Mouse (Mus musculus) adrenal gland, postnatal 10 days (tissue): ENCODE data around the gene Catsperz. TPM values are rescaled to one million over a fixed set of nuclear protein-coding genes. Genes with fewer than 3 reads are reported as not detected.

Experiments
- DNase-seq: peaks from one replicate; pipeline ENCODE4 v3.0.0; 2021; ENCODE audit warnings: mixed read lengths
- long read RNA-seq, 2 experiments: library from polyadenylated mRNA; stranded (forward); transcript quantifications; one replicate each; pipeline ENCODE4 v2.0.0; 2021
- total RNA-seq, 2 experiments: library from RNA; stranded (reverse); gene quantifications; 2 replicates each; pipeline ENCODE4 v1.2.3; 2021

The Catsperz gene
- 1 to 10 TPM; 1.2 to 1.7 TPM for total RNA-seq
- long read RNA-seq, experiment 1, partial matches to known transcripts: 0 of 1 reads
- long read RNA-seq, experiment 1, other reads (novel, unspliced or antisense): 0 of 1 reads
- long read RNA-seq, experiment 2: 0 reads

DNA sequence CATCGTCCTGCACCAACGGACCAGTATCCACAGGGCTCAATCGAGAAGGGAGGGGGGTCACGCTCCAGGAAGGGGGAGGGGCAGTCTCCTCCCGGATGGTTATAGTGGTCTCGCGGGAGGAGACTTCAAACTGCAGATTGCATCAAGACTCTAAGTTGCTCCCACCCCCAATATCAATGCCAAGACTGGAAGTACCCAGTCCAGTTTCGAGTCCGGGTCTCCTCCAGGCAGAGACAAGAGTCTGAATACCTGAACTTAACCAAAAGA is at the start of gene Catsperz:
Gene Catsperz (minus strand): TSS at position 74 of the 267 bp plus-strand sequence.
- no peak for DNase-seq

DNA sequence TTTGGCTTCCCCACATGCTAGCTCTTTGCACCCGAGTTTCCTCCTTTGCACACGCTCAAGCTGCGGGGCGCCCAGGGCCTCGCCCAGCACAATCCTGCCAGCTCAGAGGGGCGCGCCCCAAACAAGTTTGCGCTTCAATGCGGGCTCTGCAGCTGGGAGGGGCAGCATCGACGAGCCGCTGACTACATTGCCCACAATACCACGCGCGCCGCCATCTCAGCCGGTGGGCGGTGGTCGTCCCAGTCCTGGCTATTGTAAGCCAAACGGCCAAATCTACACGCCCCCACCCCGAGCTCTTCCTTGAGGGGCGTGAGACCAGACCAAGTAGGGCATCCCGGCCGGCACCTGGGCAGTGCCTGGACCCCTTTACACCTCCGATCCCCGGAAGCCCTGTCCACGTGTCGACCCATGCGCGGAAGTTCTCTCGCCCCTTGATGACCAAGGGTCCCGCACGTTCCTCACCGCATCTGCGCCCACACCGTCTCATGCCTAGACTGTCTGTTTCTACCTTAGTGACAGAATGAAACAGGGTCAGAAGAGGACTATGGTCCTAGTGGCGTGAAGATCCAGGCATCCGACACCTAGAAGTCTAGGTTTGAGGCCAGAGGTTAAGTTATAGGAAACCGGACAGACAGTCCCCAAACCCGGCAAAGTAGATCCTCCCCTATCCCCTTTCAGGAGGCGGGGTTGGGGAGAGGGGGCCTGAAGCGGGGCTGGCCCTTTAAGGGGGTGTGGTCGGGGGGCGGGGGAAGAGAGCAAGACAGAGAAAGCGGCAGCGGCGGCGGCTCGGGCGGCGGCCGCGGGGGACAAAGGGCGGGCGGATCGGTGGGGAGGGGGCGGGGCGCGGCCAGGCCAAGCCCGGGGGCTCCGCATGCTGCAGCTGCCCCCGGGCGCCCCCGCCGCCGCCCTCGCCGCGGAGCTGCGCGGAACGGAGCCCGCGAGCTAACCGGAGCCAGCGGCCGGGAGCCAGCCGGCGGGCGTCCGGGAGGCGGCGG is 49.3 kb upstream of the Catsperz start, which contains the start of gene Ppp1r14b:
Gene Ppp1r14b (plus strand): TSS at position 758 of the 995 bp plus-strand sequence.
- peak; percentile 91 for DNase-seq

DNA sequence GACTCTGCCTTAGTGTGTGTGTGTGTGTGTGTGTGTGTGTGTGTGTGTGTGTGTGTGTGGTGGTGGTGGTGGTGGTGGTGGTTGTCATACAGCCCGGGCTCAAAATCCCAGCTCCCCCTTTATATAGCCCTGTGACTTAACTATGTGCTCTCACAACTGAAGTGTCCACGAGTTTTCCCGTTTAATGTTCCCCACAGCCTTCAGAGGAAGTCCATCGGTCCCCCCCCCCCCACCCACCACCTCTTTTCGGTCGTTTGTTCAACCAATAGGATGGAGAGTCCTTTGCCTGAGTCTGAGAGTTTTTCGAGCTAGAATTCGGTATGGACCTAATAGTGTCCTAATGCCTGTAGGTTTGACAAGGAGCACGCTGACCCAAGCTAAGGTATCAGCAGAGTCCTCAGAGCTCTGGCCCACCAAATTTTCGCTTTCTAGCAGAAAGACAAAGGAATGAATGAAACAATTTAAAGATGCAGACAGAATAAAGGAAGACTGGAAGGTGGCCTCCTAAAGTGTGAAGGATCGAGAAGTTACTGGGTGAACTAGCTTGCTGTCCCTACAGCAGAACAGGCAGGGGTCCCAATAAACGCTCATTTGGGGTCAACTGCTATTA is 48.5 kb upstream of the Catsperz start:
- DNase-seq: no peak

DNA sequence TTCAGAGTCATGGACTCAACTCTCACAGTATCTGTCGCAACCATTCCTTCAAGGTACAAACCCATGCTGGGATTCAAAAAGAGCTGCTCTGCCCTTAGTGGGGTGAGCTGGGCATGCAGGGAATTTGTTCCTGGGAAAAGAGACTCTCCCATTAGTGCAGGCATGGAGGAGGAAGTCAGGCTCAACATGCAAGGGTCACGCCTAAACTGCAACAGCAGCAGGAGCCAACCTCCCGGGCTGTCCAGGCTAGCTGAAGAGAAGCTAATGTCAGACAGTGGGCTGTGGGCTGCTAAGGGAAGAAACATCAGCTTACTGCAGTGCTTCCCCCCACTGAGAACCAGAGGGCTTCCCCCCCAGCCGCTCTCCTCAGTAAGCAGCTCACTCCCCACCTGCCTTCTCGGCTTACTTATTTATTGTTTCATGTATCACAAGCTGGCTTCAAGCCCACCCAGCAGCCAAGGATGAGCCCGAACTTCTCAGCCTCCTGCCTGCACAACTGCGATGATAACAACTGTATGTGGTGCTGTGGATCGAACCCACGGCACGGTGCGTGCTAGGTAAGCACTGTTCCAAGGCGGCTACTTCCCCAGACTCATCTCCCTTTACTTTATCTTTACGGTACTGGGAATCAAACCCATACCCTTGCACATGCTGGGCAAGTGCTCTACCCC is 47.2 kb upstream of the Catsperz start:
- no peak for DNase-seq

DNA sequence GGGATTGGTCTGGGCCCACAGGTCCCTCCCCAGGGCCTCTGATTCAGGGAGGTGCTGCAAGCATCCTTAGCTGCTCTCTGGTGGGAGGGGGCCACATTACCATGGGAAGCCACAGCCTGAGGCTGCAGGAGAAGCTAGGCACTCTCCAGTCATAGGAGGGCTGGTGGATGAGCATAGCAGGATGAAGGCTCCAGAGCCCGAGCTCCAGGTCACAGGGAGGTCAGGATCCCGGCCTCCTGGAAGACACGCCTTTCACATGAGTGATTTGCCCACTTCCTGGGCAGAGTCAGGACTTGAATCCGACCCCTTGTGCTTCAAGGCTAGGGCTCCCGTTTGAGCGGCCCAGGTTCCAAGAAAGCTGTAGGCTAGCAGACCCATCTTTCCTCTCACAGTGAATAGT is 46.5 kb upstream of the Catsperz start:
- DNase-seq: no peak

DNA sequence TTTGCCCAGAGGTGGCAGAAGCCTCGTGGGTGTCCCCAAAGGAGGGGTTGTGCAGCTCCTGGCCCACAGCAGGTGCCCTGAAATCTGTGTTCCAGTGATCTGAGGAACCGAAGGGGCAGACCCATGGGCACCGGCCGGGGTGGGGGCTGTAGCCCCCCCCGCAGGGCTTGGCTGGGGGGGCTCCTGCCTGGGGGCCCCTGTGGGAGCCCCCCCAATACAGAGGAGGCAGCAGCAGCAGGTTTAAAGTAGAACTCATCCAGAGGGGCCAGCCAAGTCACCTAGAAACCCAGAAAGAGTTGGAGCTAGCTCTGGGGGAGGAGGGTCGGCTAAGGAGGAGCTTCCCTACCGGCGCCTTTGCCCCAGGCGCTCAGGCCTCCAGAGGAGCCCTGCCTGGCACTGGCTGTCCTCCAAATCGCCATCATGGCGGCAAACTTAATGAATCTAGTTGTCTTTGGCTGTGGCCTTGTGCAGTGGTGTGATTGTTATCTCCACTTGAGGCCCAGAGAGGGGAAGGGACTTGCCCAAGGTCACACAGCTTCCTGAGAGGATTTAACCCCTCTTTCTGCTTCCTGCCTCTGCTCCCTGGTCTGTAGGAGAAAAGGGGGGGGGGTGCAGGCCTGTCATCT is 45.4 kb upstream of the Catsperz start:
- DNase-seq: peak; percentile 74

DNA sequence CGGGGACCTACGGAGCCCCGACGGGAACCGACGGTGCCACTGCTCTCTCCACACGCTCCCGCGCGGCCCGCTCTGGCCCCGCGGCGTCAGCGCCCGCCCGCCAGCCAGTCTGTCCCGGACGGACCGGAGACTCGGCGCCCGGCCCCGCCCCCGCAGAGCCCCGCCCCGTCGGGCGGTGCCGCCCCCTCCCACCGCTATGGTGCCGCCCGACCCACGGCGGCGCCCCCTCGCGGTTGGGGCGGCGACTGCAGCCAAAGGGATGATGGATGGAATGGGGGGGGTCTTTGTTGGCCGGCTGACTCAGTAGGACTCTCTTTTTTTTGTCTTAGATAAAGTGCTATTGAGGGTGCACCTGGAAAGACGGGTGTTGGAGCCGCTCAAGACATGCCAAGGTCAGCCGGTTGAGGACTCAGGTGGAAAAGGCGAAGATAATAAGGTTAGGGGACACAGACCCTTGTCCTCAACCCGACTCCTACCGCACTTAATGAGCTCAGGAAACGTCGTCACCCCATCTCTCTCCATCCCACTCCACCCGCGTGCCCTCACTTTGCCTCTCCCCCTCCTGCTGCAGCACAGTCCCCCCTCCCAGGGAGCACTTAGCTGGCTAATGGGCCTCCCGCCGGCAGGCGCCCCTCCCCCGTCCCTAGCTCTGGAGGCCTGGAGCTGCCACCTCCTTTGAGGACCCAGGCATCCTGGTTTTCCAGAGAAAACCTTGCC is 44.6 kb upstream of the Catsperz start:
- peak; percentile 93 for DNase-seq

DNA sequence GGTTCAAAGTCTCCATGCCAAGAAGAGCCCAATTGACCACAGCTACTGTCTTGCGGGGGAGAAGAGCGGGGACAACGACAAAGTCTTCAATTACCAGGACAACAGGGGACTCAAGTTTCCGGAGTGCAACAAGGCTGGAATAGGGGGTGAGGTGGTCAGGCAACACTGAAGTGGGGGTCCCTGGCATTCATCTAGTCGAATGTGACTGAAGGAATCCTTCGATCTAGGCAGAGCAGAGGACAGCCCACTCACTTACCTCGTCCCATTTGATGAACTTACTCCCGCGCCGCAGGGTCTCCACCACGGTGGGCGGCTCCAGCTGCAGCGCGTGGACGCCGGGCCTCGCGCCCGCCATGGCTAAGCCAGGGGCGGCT is 44.1 kb upstream of the Catsperz start:
- DNase-seq: no peak

DNA sequence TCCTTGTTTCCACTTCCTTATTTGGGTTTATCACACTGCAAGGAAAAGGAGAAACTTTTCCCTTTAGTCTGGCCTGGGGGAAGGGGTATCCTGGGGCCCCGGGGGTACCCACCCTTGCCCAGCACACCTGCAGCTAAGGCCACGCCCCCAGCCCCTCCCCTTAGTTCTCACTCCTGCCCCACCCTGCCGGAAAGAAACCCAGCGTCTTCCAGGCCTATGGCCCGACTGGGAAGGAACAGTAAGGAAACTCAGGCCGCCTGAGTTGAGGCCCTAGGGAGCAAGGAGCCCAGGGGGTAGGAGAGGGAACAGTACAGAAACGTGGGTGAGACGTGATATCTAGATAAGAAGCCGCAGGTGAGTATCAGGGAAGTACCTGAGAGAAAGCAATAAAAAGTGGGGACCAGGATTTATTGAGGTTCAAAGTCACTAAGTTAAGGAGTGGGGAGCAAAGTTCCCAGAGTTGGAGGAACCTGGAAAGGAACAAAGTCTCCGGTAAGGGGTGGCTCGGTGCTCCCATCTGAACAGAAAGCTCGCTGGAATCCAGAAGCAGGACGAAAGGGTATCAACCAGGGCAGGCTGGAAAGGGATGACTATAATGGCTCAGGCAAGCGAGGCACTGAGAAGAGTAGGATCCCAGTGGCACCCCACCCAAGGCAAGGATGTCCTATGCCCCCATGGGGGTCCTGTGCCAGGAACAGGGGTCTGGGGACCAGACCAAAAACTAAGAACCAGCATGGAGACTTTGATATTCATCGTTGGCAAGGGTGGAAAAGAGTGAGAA is 43.5 kb upstream of the Catsperz start:
- DNase-seq: peak; percentile 60

DNA sequence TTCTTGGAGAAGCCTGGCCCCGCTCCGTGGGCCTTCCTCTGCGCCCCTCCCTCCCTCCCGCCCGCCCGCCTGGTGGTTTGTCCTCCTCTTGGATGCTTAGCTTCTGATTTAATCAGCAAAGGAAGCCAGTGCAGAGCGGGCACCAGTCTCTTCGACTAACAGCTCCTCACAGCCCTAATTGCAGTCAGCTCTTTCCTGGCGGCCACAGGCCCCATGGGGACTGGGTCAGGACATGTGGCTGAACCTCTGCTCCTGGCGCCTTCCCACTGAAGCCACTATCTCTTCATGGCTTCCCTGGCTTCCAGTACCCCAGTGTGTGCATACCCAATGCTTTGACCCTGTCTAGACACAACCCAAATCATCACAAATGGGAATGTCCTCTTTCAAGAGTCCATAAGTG is 31.3 kb upstream of the Catsperz start:
- DNase-seq: peak; percentile 50

DNA sequence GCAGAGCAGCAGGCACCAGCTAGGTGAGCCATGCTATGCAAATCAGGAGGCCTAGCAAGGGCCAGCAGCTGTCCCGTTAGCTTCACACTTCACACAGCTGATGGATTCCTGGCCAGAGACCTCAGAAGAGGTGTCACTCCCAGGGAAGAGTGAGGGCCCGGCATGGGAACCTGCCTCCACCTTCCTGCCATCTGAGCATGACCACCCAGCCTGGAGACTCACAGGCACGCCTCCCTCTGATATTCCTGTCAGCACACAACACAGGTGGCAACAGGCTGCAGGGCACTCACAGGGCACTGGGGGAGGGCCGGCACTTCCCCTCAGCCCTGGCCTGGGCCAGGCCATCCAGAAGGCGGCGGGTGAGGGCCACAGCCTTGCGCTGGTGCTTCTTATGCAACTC is 30.2 kb upstream of the Catsperz start:
- DNase-seq: no peak

DNA sequence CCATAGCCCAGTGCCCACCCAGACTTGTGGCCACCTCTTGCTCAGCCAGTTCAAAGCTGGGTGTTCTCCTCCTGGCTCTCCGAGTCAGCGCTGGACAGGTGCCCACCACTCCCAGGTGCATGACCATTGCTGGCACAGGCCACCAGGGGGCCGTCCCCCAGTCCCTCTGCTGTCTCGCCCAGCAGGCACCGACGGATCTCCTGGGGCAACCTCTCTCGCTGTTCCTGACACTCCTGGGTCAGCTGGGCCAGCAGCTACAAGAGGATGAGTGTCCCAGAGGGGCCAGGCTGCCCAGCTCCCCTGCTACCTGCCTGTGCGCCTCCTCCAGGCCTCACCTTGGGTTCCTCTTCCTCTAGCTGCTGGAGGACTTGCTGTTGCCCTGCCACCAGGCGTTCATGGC is 28.9 kb upstream of the Catsperz start:
- DNase-seq: peak; percentile 78

DNA sequence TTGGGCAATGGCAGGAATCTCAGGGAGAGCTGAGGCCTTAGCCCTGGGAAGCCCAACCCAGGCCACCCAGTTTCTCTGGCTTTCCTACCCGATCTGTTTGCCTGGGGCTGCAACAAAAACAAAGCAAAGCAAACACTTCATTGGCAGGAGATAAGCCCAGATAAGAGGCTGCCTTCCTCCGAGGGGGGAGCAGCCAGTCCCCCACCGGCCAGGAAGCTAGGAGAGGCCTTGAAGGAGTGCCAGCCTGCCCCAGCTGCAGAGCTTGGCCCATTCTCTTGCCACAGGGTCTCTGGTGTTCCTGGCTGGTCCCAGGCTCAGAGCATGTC is 27.5 kb upstream of the Catsperz start:
- DNase-seq: peak; percentile 83

DNA sequence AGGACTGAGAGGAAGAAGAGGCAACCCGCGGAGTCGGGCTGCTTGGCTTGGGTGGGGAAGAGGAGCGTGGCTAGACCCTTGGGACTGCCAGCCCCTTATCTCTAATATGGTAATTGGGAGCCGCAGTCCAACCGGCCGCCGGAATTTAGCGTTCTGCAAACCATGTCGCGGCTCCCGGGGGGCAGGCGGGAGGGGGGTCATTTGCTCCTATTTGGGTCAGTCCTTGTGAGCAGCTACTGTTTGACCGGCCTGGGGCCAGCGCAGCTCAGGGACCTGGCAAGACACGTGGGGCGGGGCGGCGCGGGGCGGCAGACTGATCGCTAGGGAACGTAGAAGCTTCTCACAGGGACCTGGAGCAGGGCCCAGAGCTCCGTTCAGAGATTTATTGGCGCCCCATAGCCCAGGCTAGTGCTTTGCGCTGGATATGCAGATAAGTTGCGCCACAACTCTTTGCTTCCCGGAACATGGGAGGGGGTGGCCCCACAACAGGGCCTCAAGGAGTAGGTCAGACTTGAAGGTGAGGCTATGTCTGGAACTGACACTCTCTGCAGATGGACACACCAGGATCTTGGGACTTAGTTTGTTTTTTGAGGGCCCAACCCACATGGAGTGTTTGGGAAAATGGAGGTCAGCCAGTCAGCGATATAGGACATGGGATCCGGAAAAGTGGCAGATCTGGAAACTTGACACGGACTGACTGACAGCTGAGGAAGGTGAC is 27.0 kb upstream of the Catsperz start:
- peak; percentile 95 for DNase-seq

DNA sequence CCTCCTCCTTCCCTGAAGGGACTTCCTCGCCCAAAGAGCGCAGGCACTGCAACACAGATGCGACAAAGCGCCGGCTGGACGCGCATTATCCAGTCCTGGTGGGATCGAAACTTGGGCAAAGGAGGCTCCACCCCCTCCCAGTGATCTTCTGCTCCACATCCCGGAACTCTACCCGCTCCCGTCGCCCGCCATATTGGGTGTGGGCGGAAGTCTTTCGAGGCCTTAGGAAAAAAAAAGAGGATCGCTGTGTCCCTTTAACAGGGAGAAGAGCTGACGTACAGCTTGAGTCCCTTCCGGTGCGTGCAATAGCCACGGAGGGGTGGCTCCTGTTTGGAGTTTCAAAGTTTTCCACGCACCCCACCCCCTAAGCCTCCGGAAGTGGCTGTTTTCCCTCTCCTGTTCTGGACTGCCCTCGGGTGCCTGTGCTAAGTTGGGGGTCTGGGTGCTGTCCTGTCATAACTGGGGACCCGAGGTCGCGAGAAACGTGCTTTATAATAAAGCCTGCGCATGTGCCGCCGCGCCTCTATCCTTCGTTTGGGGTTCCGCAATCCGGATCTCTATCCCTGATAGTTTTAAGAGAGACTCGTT is 26.3 kb upstream of the Catsperz start:
- peak; percentile 96 for DNase-seq

DNA sequence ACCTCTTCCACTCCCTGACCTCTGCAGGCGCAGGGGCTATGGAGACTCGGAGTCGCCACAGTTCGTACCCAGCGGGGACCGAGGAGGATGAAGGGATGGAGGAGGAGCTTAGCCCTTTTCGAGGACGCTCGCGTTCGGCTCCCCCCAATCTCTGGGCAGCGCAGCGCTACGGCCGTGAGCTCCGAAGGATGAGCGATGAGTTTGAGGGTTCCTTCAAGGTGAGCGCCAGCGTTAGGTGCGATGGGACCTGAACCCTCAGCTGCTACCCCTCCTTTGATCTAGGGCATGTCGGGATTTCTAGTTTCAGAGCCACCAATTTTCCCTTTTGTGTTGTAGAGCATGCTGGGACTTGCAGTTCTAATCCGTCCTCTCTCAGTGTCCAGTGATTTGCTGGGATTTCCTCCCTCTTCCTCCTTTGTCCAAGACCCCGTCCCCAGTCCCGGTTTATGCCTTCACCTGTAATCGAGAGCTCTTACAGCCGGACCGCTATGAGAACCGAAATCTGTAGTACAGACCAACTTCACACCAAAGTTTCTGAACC is 25.5 kb upstream of the Catsperz start:
- DNase-seq: peak; percentile 74

DNA sequence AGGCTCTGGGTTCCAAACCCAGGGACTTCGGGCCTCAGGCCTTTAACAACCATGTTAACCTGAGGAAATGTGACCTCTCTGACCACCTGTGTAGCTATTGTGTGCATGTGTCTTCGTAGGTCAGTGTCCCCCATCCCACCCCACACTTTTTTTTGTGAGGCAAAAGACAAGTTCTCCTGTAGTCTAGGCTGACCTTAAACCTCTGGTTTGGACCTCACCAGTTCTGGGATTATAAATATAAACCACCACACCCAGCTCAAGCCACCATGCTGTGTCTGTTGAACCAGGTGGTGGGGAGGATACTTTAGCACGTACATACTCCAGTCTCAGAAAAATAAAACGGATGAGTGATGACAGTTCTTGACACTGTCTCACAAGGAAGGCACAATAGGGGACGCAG is 24.8 kb upstream of the Catsperz start:
- DNase-seq: no peak

DNA sequence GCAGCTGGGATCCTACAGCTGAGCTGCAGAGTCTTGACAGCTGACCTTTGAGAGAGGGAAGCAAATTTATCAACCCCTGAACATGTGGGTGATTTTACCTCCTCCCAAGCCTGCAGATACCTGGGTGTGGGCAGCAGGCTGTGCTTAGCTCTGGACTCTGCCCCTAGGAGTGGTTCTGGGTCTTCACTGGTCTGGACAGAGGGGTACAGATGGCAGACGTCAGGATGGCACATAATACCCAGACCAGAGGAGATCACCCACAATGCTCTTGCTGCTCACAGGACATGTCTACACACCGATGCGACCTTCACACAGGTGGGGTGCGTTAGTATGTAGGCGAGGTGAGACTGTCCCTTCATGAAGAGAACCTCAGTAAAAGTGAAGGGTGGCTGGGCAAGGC is 24.4 kb upstream of the Catsperz start:
- DNase-seq: no peak

DNA sequence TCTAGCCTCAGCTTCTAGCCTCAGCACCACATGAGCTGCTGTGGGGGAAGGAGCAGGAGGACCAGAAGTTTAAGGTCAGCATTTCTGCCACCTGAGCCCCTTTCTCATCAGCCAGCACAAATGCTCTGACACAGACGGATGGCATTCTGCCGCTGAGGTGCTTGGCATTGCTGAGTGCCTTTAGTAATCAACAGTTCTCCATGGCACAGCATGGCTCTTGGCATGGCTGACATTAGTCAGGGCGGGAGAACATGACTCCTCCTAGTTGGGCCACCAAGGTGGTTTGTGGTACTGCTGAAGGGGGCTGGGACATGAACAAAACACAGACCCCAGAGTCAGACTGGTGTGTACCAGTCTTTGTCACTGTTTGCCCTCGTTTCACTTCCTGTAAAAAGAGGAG is 23.0 kb upstream of the Catsperz start:
- no peak for DNase-seq

DNA sequence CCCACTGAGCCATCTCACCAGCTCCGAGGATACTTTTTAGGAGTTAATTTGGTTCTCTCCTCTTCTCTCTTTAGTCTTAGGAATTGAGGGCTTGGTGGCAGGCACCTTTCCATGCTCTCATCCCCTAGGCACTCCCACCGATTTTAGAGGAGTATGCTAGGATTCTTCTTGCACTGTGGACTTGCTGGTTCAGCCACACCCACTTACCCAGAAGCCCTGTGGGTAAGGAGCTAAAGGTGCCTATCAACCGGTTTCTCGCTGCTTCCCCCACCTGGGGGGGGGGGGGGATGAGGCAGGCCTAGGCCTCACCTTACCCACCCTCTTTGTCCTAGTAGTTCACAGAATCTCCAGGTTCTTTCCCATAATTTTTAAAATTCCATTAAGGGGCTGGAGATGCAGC is 22.6 kb upstream of the Catsperz start:
- no peak for DNase-seq
